Mouse (Mus musculus): ENCODE measurements at regions not wholly inside any gene's neighbourhood (a gene's known extent, or its start where the extent isn't known, plus 50 kb on each side); places are given as distances from the start of the nearest gene placed in this dataset.

DNA sequence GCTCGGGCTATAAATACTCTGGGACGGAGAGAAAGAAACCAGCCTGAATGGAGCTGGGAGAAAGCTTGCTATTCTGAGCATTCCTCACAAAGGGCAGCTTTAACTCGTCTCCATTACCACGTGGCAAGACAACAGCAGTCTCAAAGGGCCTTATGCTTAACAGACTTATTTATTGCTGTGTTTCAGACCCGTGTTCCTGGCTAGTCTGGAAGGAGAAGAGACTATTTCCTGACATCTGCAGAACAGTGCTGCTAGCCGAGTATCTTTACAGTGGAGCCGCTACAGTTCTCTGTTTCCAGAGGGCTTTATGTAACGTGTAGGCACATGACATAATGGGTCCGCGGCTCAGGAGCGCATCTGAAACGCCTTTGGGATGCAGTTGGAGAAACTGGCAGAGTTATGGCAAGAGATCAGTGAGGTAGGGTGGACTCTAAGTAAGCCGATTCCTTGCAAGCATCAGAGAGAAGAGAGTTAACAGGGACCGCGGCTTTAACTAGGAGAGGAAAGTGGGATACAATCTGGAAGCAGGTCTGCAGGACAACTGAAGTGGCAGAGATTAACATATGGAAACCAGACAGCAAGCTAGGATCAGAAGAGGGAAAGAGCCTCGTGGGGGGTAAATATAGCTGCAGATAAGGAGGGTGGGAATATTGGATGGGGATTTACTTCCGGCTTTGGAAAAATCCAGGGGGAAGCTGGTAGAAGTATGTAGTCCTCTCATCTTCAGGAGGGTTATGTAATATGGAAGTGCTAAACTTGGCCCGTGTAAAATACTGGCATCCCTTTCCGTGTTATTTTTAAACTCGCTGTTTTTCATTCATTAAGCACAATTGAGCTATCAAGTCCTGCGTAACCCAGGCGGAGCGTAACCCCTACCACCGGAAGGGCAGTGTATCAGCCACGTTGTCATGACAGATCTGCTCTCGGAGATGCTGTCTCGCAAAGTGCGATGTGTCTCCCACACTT is 229.3 kb upstream of the Prickle1 start:
- peak overlapping the region; percentile 32 for H3K9ac ChIP-seq
- WGBS, result 23% methylated on average over 28 of the region's 28 CpGs

GRCm38 (mm10) chr15:93821236-93821635 is 225.5 kb upstream of the Prickle1 start:
- no peaks in the 10 kb centered on the region for H3K36me3 ChIP-seq
- H3K4me1 ChIP-seq (replicated peaks), result peaks cover 18% of the 10 kb centered on the region
- 71% methylated on average over 6 of the region's 6 CpGs for WGBS
- no peak overlapping the region for H3K4me2 ChIP-seq
- no peaks in the 10 kb centered on the region for H3K27me3 ChIP-seq
- no peak overlapping the region for H3K4me3 ChIP-seq
- H3K27ac ChIP-seq, result no peak overlapping the region
- ATAC-seq (replicated peaks; ENCODE audit: insufficient number of reproducible peaks, insufficient read depth, low FRiP score, low read depth), result no peak
- no peak overlapping the region for H3K9ac ChIP-seq
- H3K9me3 ChIP-seq (replicated peaks), result no peaks in the 10 kb centered on the region

More for the DNA sequence above, 229.3 kb upstream of the Prickle1 start:
- H3K27me3 ChIP-seq, result no peaks in the 10 kb centered on the region
- peak overlapping the region; percentile 65 for H3K27ac ChIP-seq
- peak overlapping the region; percentile 66 for H3K4me2 ChIP-seq
- no peaks in the 10 kb centered on the region for H3K9me3 ChIP-seq (replicated peaks)
- no peaks in the 10 kb centered on the region for H3K36me3 ChIP-seq
- H3K4me3 ChIP-seq, result peak overlapping the region; percentile 36
- peaks cover 18% of the 10 kb centered on the region for H3K4me1 ChIP-seq (replicated peaks)
- ATAC-seq (replicated peaks; ENCODE audit: insufficient number of reproducible peaks, insufficient read depth, low FRiP score, low read depth), result peak; percentile 39; the same call in 1 of the 2 replicates

DNA sequence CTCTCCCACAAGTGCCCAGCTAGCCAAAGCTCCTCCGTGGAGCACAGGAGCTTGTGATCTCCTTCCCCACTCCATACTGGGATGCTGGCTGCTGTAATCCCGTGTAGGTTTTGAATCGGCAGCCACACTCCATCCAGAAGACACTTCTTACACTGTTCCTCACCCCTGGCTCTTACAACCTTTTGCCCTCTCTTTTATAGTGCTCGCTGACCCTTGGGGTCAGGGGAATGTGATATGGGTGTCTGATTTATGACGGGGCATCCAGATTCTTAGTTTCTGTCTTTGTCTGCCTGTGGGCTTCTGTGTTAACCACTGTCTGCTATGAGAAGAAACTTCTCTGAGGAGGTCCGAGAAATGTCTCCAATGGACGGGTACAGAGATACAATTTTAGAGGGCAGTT is 216.3 kb upstream of the Prickle1 start:
- no peaks in the 10 kb centered on the region for H3K27me3 ChIP-seq
- no peak for ATAC-seq (replicated peaks; ENCODE audit: insufficient number of reproducible peaks, insufficient read depth, low FRiP score, low read depth)
- H3K36me3 ChIP-seq, result no peaks in the 10 kb centered on the region
- no peaks in the 10 kb centered on the region for H3K4me1 ChIP-seq (replicated peaks)
- no peak overlapping the region for H3K4me3 ChIP-seq
- no peaks in the 10 kb centered on the region for H3K9me3 ChIP-seq (replicated peaks)
- H3K4me2 ChIP-seq, result no peak overlapping the region
- H3K27ac ChIP-seq, result no peak overlapping the region
- H3K9ac ChIP-seq, result no peak overlapping the region
- 69% methylated on average over 7 of the region's 7 CpGs for WGBS

DNA sequence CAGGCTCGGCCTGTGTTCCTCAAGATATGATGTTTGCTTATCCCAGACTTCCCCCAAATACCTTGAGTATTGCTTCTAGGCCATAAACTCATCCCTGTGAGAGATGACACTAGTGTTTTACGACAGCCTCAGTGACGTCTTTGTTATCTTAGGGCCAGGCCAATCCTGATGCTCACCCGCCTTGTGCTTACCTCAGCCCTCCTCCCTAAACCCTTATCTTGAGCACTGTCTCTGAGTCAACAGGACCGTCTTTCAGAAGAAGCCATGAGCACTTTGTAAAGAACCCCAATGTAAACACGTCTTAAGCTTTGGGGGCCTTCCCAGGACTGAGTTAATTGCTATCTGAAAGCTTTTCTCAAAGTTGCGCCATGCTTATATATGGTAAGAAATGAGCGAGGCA is 212.3 kb upstream of the Prickle1 start:
- Histone ChIP-seq H3K4me2 (no peak overlapping the region), H3K9me3 (replicated peaks) (no peaks in the 10 kb centered on the region), H3K9ac (no peak overlapping the region), H3K27ac (no peak overlapping the region), H3K4me1 (replicated peaks) (no peaks in the 10 kb centered on the region), H3K4me3 (no peak overlapping the region), H3K36me3 (no peaks in the 10 kb centered on the region), H3K27me3 (no peaks in the 10 kb centered on the region)
- ATAC-seq (replicated peaks; ENCODE audit: insufficient number of reproducible peaks, insufficient read depth, low FRiP score, low read depth), result no peak
- WGBS, result 66% methylated on average over 8 of the region's 8 CpGs

DNA sequence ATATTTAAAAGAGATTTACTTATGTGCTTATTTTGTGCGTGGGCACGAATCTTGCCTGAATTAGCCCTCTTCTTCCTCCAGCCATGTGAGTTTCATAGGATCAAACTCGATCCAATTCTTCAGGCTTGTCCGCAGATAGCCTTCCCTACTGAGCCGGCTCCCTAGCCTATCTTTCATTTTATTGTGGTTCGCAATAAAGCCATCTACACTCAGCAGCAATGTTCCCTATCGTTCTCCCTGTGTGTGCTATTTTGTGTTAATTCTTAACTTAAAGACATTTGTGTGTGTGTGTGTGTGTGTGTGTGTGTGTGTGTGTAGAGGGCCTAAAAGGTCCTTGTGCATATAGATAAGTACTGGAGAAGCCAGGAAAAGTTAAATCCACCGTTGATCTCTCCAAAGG is 211.8 kb upstream of the Prickle1 start:
- Histone ChIP-seq H3K4me2 (no peak overlapping the region), H3K36me3 (no peaks in the 10 kb centered on the region), H3K4me3 (no peak overlapping the region), H3K9me3 (replicated peaks) (no peaks in the 10 kb centered on the region), H3K4me1 (replicated peaks) (no peaks in the 10 kb centered on the region), H3K27me3 (no peaks in the 10 kb centered on the region), H3K9ac (no peak overlapping the region), H3K27ac (no peak overlapping the region)
- 85% methylated on average over 8 of the region's 8 CpGs for WGBS
- no peak for ATAC-seq (replicated peaks; ENCODE audit: insufficient number of reproducible peaks, insufficient read depth, low FRiP score, low read depth)

GRCm38 (mm10) chr15:93804703-93805102 is 209.0 kb upstream of the Prickle1 start:
- Histone ChIP-seq H3K27ac (no peak overlapping the region), H3K9me3 (replicated peaks) (no peaks in the 10 kb centered on the region), H3K27me3 (no peaks in the 10 kb centered on the region), H3K9ac (no peak overlapping the region), H3K4me3 (no peak overlapping the region), H3K4me2 (no peak overlapping the region), H3K36me3 (no peaks in the 10 kb centered on the region), H3K4me1 (replicated peaks) (no peaks in the 10 kb centered on the region)
- WGBS, result 77% methylated on average over 9 of the region's 9 CpGs
- ATAC-seq (replicated peaks; ENCODE audit: insufficient number of reproducible peaks, insufficient read depth, low FRiP score, low read depth), result no peak

DNA sequence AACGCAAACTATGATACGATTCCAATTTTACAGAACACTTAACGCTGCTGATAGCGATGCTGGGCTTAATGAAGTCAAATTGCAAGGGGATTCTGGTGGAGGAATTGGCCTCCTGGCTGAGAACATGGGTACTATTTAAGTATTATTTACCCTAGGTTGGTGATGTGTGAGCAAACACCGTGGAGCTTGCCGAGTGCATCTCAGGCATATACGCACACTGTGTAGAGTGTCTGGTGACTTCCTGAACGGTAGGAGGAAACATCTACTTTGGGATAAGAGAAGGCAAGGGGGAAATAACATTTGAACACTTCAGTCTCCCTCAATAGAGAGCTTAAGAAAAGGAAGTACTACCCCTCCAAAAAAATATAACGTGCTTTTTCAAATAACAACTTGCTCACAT is 194.8 kb upstream of the Prickle1 start:
- ATAC-seq (replicated peaks; ENCODE audit: insufficient number of reproducible peaks, insufficient read depth, low FRiP score, low read depth), result no peak
- no peaks in the 10 kb centered on the region for H3K4me1 ChIP-seq (replicated peaks)
- H3K4me3 ChIP-seq, result no peak overlapping the region
- H3K36me3 ChIP-seq, result no peaks in the 10 kb centered on the region
- WGBS, result 74% methylated on average over 9 of the region's 9 CpGs
- H3K9ac ChIP-seq, result no peak overlapping the region
- H3K9me3 ChIP-seq (replicated peaks), result no peaks in the 10 kb centered on the region
- H3K27ac ChIP-seq, result no peak overlapping the region
- no peak overlapping the region for H3K4me2 ChIP-seq
- H3K27me3 ChIP-seq, result no peaks in the 10 kb centered on the region

- 75% methylated on average over 3 of the region's 3 CpGs for WGBS
- Histone ChIP-seq H3K4me2 (no peak overlapping the region), H3K9ac (no peak overlapping the region), H3K27ac (no peak overlapping the region), H3K4me3 (no peak overlapping the region), H3K9me3 (replicated peaks) (no peaks in the 10 kb centered on the region), H3K4me1 (replicated peaks) (no peaks in the 10 kb centered on the region), H3K27me3 (no peaks in the 10 kb centered on the region), H3K36me3 (no peaks in the 10 kb centered on the region)
- no peak for ATAC-seq (replicated peaks; ENCODE audit: insufficient number of reproducible peaks, insufficient read depth, low FRiP score, low read depth)
Measured at GRCm38 (mm10) chr15:93789762-93790161, 194.1 kb upstream of the Prickle1 start.

- ATAC-seq (replicated peaks; ENCODE audit: insufficient number of reproducible peaks, insufficient read depth, low FRiP score, low read depth), result no peak
- H3K27ac ChIP-seq, result no peak overlapping the region
- no peak overlapping the region for H3K9ac ChIP-seq
- H3K4me2 ChIP-seq, result no peak overlapping the region
- no peaks in the 10 kb centered on the region for H3K36me3 ChIP-seq
- 83% methylated on average over 6 of the region's 6 CpGs for WGBS
- H3K4me3 ChIP-seq, result no peak overlapping the region
- H3K27me3 ChIP-seq, result no peaks in the 10 kb centered on the region
- no peaks in the 10 kb centered on the region for H3K9me3 ChIP-seq (replicated peaks)
- no peaks in the 10 kb centered on the region for H3K4me1 ChIP-seq (replicated peaks)
Measured at GRCm38 (mm10) chr15:93787361-93787760, 191.7 kb upstream of the Prickle1 start.

DNA sequence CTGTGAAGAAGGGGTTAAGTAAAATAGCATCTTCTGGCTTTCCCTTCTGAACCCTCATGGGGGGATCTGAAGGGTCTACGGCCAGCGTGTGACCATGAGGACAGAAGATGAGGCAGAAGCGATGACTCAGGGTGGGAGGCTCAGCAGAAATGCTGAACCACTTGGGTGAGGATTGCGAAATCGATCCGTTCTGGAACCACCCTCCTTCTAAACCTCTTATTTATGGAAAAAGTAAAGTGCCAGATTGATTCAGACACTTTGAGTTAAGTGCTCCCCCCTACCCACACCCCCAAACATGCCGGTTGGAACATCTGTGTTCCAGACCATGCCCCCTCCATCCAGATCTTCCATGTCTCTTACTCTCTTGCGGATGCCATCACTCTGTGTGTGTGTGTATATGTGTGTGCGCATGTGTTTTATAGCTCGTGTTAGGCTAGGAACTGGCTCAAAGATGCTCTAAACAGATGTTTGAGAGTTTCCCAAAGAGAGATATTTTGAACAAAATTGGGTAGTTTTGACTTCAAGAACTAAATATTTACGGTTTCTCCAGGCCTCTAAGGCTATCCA is 190.2 kb upstream of the Prickle1 start:
- Histone ChIP-seq H3K4me3 (no peak overlapping the region), H3K4me2 (no peak overlapping the region), H3K27ac (no peak overlapping the region), H3K27me3 (no peaks in the 10 kb centered on the region), H3K4me1 (replicated peaks) (no peaks in the 10 kb centered on the region), H3K9ac (no peak overlapping the region), H3K36me3 (no peaks in the 10 kb centered on the region), H3K9me3 (replicated peaks) (no peaks in the 10 kb centered on the region)
- 89% methylated on average over 11 of the region's 11 CpGs for WGBS
- no peak for ATAC-seq (replicated peaks; ENCODE audit: insufficient number of reproducible peaks, insufficient read depth, low FRiP score, low read depth)

- 70% methylated on average over 4 of the region's 4 CpGs for WGBS
- Histone ChIP-seq H3K4me1 (replicated peaks) (no peaks in the 10 kb centered on the region), H3K27me3 (no peaks in the 10 kb centered on the region), H3K36me3 (no peaks in the 10 kb centered on the region), H3K4me3 (no peak overlapping the region), H3K27ac (no peak overlapping the region), H3K4me2 (no peak overlapping the region), H3K9me3 (replicated peaks) (no peaks in the 10 kb centered on the region), H3K9ac (no peak overlapping the region)
- no peak for ATAC-seq (replicated peaks; ENCODE audit: insufficient number of reproducible peaks, insufficient read depth, low FRiP score, low read depth)
Measured at GRCm38 (mm10) chr15:93783736-93784135, 188.0 kb upstream of the Prickle1 start.

All from heart, embryonic 15.5 days (tissue).